In genomic region chr17:44076051-44076680, GRCm38 (mm10) we compare ENCODE assay signal across 9 mouse cellular contexts. TPM values are rescaled to one million over a fixed set of nuclear protein-coding genes. Genes with fewer than 3 reads are reported as not detected.
DNase-seq lines count a peak whose midpoint lies in the region; ATAC-seq and TF ChIP-seq lines count a peak whose summit lies in the region.
"Had no signal": no experiment of that assay in that cellular context is flagged by ENCODE, and none has a peak within 500 bp of the region (broad histone marks: within the 10 kb centered on the region; RNA-seq: fewer than 3 reads in every experiment).

No protein-coding gene starts in this region.

- H3K4me1 ChIP-seq in ES-E14 (ENCODE audit: control insufficient read depth in 2 of 2, insufficient read depth in 2 of 2, low read length in 2 of 2, poor library complexity in 1 of 2): no peaks in the 10 kb centered on the region
- H3K4me1 ChIP-seq in heart, embryonic 14.5 days (ENCODE audit: control insufficient read depth in 2 of 2, insufficient read depth in 2 of 2, low read length in 2 of 2): no peaks in the 10 kb centered on the region; a peak in 1 of 4 replicates

- no peak overlapping the region for H3K9ac ChIP-seq in ES-E14 (ENCODE audit: insufficient read depth, low read depth, low read length, poor library complexity, severe bottlenecking)
- no peak overlapping the region for H3K9ac ChIP-seq in heart, embryonic 14.5 days (ENCODE audit: low read length)
- H3K9ac ChIP-seq: heart, embryonic 15.5 days had no signal

- H3K36me3 ChIP-seq in ES-E14 (ENCODE audit: control insufficient read depth, insufficient read depth, low read length, poor library complexity, severe bottlenecking): no peaks in the 10 kb centered on the region
- H3K36me3 ChIP-seq in heart, embryonic 14.5 days (ENCODE audit: control insufficient read depth, insufficient read depth, low read length): peaks cover 4% of the 10 kb centered on the region; the same call in 1 of the 2 replicates
- H3K36me3 ChIP-seq: heart, embryonic 15.5 days had no signal

- H3K9me3 ChIP-seq in ES-E14 (ENCODE audit: control insufficient read depth, insufficient read depth, low read depth, low read length): no peaks in the 10 kb centered on the region
- no peaks in the 10 kb centered on the region for H3K9me3 ChIP-seq in heart, embryonic 14.5 days (ENCODE audit: control insufficient read depth, low read length)
- H3K9me3 ChIP-seq: heart, embryonic 15.5 days had no signal

- H3K4me3 ChIP-seq in layer of hippocampus, adult 2 months: no peak overlapping the region; the same call in 1 of the 2 replicates
- H3K4me3 ChIP-seq in ES-E14 (ENCODE audit: insufficient read depth in 1 of 2, low read depth in 1 of 2, low read length in 2 of 2, poor library complexity in 1 of 2, severe bottlenecking in 1 of 2): no peak overlapping the region
- H3K4me3 ChIP-seq in heart, embryonic 14.5 days (ENCODE audit: control insufficient read depth in 1 of 2, insufficient read depth in 1 of 2, low read depth in 1 of 2, low read length in 2 of 2): no peak overlapping the region
- H3K4me3 ChIP-seq: heart, embryonic 15.5 days had no signal

- TF ChIP-seq CTCF in layer of hippocampus, adult 2 months (conservative IDR thresholded peaks at IDR 0.05): peak; percentile 90

- DNase-seq in layer of hippocampus, adult 2 months (ENCODE audit: low spot score in 2 of 2): peak in 1 of 2 experiments; percentile 30
- no peak for DNase-seq in layer of hippocampus, adult 8-10 months (ENCODE audit: low spot score in 2 of 2)
- no peak for DNase-seq in ES-E14 (ENCODE audit: low read depth, low spot score)
- DNase-seq in c-Kit-positive CD71-negative TER-119-negative erythroid progenitor cells, embryonic 14.5 days (ENCODE audit: low read depth): peak; percentile 35
- DNase-seq in lung, postnatal 36 days: peak; percentile 66
- DNase-seq in ovary, postnatal 10 days (ENCODE audit: low spot score): no peak
- no peak for DNase-seq in right cerebral cortex, postnatal 25 days

- WGBS in heart, embryonic 14.5 days: 45% methylated on average over 6 of the region's 6 CpGs

- ATAC-seq in heart, embryonic 14.5 days (ENCODE audit: insufficient number of reproducible peaks, insufficient read depth, low FRiP score, low read depth): no peak

- no peak overlapping the region; the same call in 1 of the 2 replicates for H3K27ac ChIP-seq in layer of hippocampus, adult 2 months
- H3K27ac ChIP-seq in ES-E14 (ENCODE audit: insufficient read depth, low read depth, low read length, poor library complexity, severe bottlenecking): no peak overlapping the region
- no peak overlapping the region for H3K27ac ChIP-seq in heart, embryonic 14.5 days (replicated peaks in 1 of 2; ENCODE audit: control insufficient read depth in 1 of 2, insufficient read depth in 1 of 2, low read depth in 2 of 2, low read length in 2 of 2)
- H3K27ac ChIP-seq: heart, embryonic 15.5 days had no signal

- in situ Hi-C loops in ES-E14 (cut with MboI; ENCODE audit: low sequenced_read_pairs in 2 of 2, unreplicated experiment in 2 of 2): no loop called here

- peak overlapping the region; percentile 22; the same call in 1 of the 2 replicates for H3K4me2 ChIP-seq in heart, embryonic 14.5 days (ENCODE audit: low read length)
- H3K4me2 ChIP-seq: heart, embryonic 15.5 days had no signal

- no peaks in the 10 kb centered on the region for H3K27me3 ChIP-seq in heart, embryonic 14.5 days (ENCODE audit: control insufficient read depth, insufficient read depth, low read length)
- H3K27me3 ChIP-seq: heart, embryonic 15.5 days had no signal

TF ChIP-seq in ES-E14, 5 proteins besides CTCF, POLR2A, EP300 and RAD21:
- TF ChIP-seq ZC3H11A (IDR thresholded peaks at IDR 0.05; ENCODE audit: borderline replicate concordance, low read depth, low read length): peak; percentile 31; the same call in 1 of the 2 replicates
- no peak for TF ChIP-seq CHD2 (IDR thresholded peaks at IDR 0.05; ENCODE audit: low read depth, low read length)

RNA-seq across cellular contexts. Expression of gene Enpp5, which starts 2.4 kb away (rescaled TPM):
- 100 to 1,000 TPM; 153 to 159 TPM for total RNA-seq in layer of hippocampus, adult 2 months (2021)
- total RNA-seq in layer of hippocampus, adult 8-10 months (2022): 100 to 1,000 TPM; 149 to 186 (median 168) TPM
- 3.5 and 4.0 TPM in 2 replicates for total RNA-seq in ES-E14 (2012; rRNA removed)
- polyA plus RNA-seq in heart, embryonic 14.5 days (2014; fragmentation: Nextera tagmentation; extraction: Ambion mirVana): 14.0 and 15.2 TPM in 2 replicates

RNA-seq across cellular contexts. Expression of gene Enpp4, which starts 29.4 kb away (rescaled TPM):
- total RNA-seq in layer of hippocampus, adult 2 months (2021): 10 to 100 TPM; 15.7 to 17.2 TPM
- total RNA-seq in layer of hippocampus, adult 8-10 months (2022): 10 to 100 TPM; 19.3 to 21.1 (median 20.2) TPM
- total RNA-seq in ES-E14 (2012; rRNA removed): 6.7 and 7.8 TPM in 2 replicates
- 8.5 and 9.9 TPM in 2 replicates for polyA plus RNA-seq in heart, embryonic 14.5 days (2014; fragmentation: Nextera tagmentation; extraction: Ambion mirVana)

Comparison
In these comparisons a context has a peak if more than half of its experiments do, and no peak if none do; other contexts are left out.
1. DNase-seq: peak in c-Kit-positive CD71-negative TER-119-negative erythroid progenitor cells, embryonic 14.5 days (single experiment) and lung, postnatal 36 days (single experiment); none in layer of hippocampus, adult 8-10 months (0 of 2), ES-E14 (single experiment), ovary, postnatal 10 days (single experiment) and right cerebral cortex, postnatal 25 days (single experiment).
2. RNA of gene Enpp5, which starts 2.4 kb away (total RNA-seq): 149 to 186 TPM in layer of hippocampus, adult 8-10 months and 153 to 159 TPM in layer of hippocampus, adult 2 months; 3.5 to 4.0 TPM in ES-E14; every median in the first group is over 10 times any median in the second.